Mouse (Mus musculus) heart, adult 2 months (tissue): ENCODE measurements around the gene Brd2. TPM values are rescaled to one million over a fixed set of nuclear protein-coding genes. Genes with fewer than 3 reads are reported as not detected.
A peak's percentile ranks its signal among the peaks of the same experiment; 100 is the strongest.

Experiments used
- DNase-seq, 2 experiments: peaks; one replicate each; pipeline ENCODE4 v3.0.0; 2021
- H3K27ac ChIP-seq: fragments of 200-600 bp; 2 replicates; pipeline ENCODE4 v1.8.1; 2022
- H3K27me3 ChIP-seq: fragments of 200-500 bp; 2 replicates; pipeline ENCODE4 v1.6.1; 2012; ENCODE audit warnings: mild to moderate bottlenecking, low read length, inconsistent platforms, mixed read lengths; ENCODE audit not compliant: control insufficient read depth, insufficient read depth
- H3K36me3 ChIP-seq: fragments of 200-500 bp; 2 replicates; pipeline ENCODE4 v1.6.1; 2012; ENCODE audit warnings: low read length, inconsistent platforms; ENCODE audit not compliant: control insufficient read depth, insufficient read depth
- H3K4me1 ChIP-seq: fragments of 200-500 bp; 2 replicates; pipeline ENCODE4 v1.6.1; 2011; ENCODE audit warnings: low read length; ENCODE audit not compliant: control insufficient read depth, insufficient read depth
- H3K4me3 ChIP-seq: fragments of 200-600 bp; 2 replicates; pipeline ENCODE4 v1.8.1; 2022
- H3K79me2 ChIP-seq: fragments of 200-500 bp; replicated peaks from 2 replicates; pipeline ENCODE4 v1.6.1; 2012; ENCODE audit warnings: mild to moderate bottlenecking, inconsistent platforms, low read length, moderate library complexity, mixed read lengths; ENCODE audit not compliant: control insufficient read depth, insufficient read depth
- H3K9ac ChIP-seq: fragments of 200-500 bp; 2 replicates; pipeline ENCODE4 v1.6.1; 2012; ENCODE audit warnings: low read depth, mild to moderate bottlenecking, control low read depth, inconsistent platforms, low read length, mixed read lengths
- CTCF ChIP-seq: fragments of 200-600 bp; IDR thresholded peaks from 2 replicates; pipeline ENCODE4 v1.8.1; 2022; ENCODE audit warnings: antibody characterized with exemption, mild to moderate bottlenecking, moderate library complexity
- EP300 ChIP-seq: fragments of 200-500 bp; IDR thresholded peaks from 2 replicates; pipeline ENCODE4 v1.6.1; 2011; ENCODE audit warnings: low read depth, low read length, control low read depth; ENCODE audit not compliant: insufficient read depth
- POLR2A ChIP-seq: fragments of 200-500 bp; IDR thresholded peaks from 2 replicates; pipeline ENCODE4 v1.6.1; 2011; ENCODE audit warnings: mild to moderate bottlenecking, low read depth, low read length, control low read depth; ENCODE audit not compliant: insufficient read depth
- WGBS: fragments of 180-500 bp; shearing (Covaris S2); methylation state at CpG from one replicate; pipeline ENCODE4 v1.1.7; 2018; 5-methylcytosine and 5-hydroxymethylcytosine counted together
- intact Hi-C: fragments of 180-260 bp; cut with DNase I; formaldehyde crosslinking; loops from one replicate; pipeline ENCODE4 v1.15.1; 2025
- polyA plus RNA-seq: library from polyadenylated mRNA; depleted of rRNA; stranded (reverse); fragments of >200 nt; gene quantifications from 2 replicates; pipeline ENCODE4 v1.2.3, GENCODE M21; 2012
- total RNA-seq, 2 experiments: library from RNA; stranded (reverse); gene quantifications; 2 replicates each; pipeline ENCODE4 v1.2.3; 2021

Gene Brd2
- total and polyA plus RNA-seq, 3 experiments = 67.6 to 78.9 (median 71.1) TPM

GRCm38 (mm10) chr17:34106555-34106954, 15.9 kb downstream of the Brd2 start:
- TF ChIP-seq POLR2A (no peak), EP300 (no peak), CTCF (no peak)
- DNase-seq = no peak
- 88% methylated on average over 7 of the region's 7 CpGs for WGBS
- peaks cover 3% of the 10 kb centered on the region for H3K36me3 ChIP-seq
- H3K9ac ChIP-seq = no peak overlapping the region
- no peaks in the 10 kb centered on the region for H3K27me3 ChIP-seq
- no peak overlapping the region for H3K27ac ChIP-seq
- H3K4me1 ChIP-seq = peaks cover 3% of the 10 kb centered on the region; the same call in 1 of the 2 replicates
- no peak overlapping the region for H3K4me3 ChIP-seq
- intact Hi-C loops = loop anchor here (10.0 kb wide), 1 partner anchor 128 kb away; the partner anchor contains the start of gene H2-Ob
- H3K79me2 ChIP-seq = no peaks in the 10 kb centered on the region

- TF ChIP-seq CTCF (no peak), POLR2A (no peak), EP300 (no peak)
- no peaks in the 10 kb centered on the region for H3K79me2 ChIP-seq
- intact Hi-C loops = loop anchor here (10.0 kb wide), 1 partner anchor 130 kb away; the partner anchor contains the start of gene H2-Ob
- H3K9ac ChIP-seq = no peak overlapping the region
- 76% methylated on average over 9 of the region's 9 CpGs for WGBS
- H3K27ac ChIP-seq = no peak overlapping the region
- DNase-seq = no peak
- H3K36me3 ChIP-seq = no peaks in the 10 kb centered on the region
- H3K27me3 ChIP-seq = no peaks in the 10 kb centered on the region
- no peak overlapping the region for H3K4me3 ChIP-seq
- H3K4me1 ChIP-seq = peaks cover 3% of the 10 kb centered on the region; the same call in 1 of the 2 replicates
These were observed 17.6 kb downstream of the Brd2 start for GRCm38 (mm10) chr17:34104804-34105203.

- WGBS = 49% methylated on average over 6 of the region's 6 CpGs
- Histone ChIP-seq H3K27me3 (no peaks in the 10 kb centered on the region), H3K27ac (no peak overlapping the region; the same call in 1 of the 2 replicates), H3K9ac (no peak overlapping the region), H3K79me2 (no peaks in the 10 kb centered on the region), H3K4me3 (no peak overlapping the region), H3K4me1 (peaks cover 3% of the 10 kb centered on the region; the same call in 1 of the 2 replicates), H3K36me3 (no peaks in the 10 kb centered on the region)
- TF ChIP-seq POLR2A (no peak), CTCF (no peak), EP300 (no peak)
- no peak for DNase-seq
- intact Hi-C loops = loop anchor here (2.0 to 10.0 kb wide), 2 partner anchors 16 to 132 kb away; partner anchors contain the start of genes H2-DMa and H2-Ob
These were observed 19.6 kb downstream of the Brd2 start for GRCm38 (mm10) chr17:34102831-34103230.

DNA sequence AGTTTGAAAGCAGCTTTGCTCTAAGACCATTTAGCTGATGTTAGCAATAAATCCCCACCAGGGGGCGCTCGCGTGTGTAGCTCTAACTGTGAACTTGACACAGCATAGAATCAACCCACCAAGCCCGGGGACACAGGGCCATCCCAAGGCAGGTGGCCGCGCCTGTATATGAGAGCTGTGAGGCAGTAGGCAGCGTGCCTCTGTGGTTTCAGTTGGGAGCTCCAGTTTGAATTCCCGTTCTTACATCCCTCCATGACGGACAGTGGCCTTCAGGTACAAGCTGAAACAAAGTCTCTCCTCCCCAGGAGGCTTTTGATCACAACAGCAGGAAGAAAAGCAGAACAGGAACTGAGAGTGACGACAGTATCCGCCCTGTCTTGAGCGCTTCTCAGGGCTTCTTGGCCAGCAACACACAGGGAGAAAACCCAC, 20.8 kb downstream of the Brd2 start:
- intact Hi-C loops = loop anchor here (1.0 to 10.0 kb wide), 4 partner anchors 17 to 133 kb away; partner anchors contain the start of genes H2-DMa and H2-Ob
- no peaks in the 10 kb centered on the region for H3K27me3 ChIP-seq
- WGBS = 3% methylated on average over 12 of the region's 12 CpGs
- H3K4me3 ChIP-seq = peak overlapping the region; percentile 36; the same call in 1 of the 2 replicates
- H3K27ac ChIP-seq = peak overlapping the region; percentile 47; the same call in 1 of the 2 replicates
- peak overlapping the region; percentile 39; the same call in 1 of the 2 replicates for H3K9ac ChIP-seq
- H3K36me3 ChIP-seq = no peaks in the 10 kb centered on the region
- no peaks in the 10 kb centered on the region for H3K79me2 ChIP-seq
- peaks cover 3% of the 10 kb centered on the region; the same call in 1 of the 2 replicates for H3K4me1 ChIP-seq
- DNase-seq = peak; percentile 90 to 92
- TF ChIP-seq EP300 = peak; percentile 57; the same call in 1 of the 2 replicates
- TF ChIP-seq CTCF = peak; percentile 97
- TF ChIP-seq POLR2A = no peak

GRCm38 (mm10) chr17:34101185-34101584, 21.2 kb downstream of the Brd2 start:
- H3K9ac ChIP-seq = no peak overlapping the region
- no peak overlapping the region for H3K27ac ChIP-seq
- H3K36me3 ChIP-seq = no peaks in the 10 kb centered on the region
- intact Hi-C loops = loop anchor here (1.0 to 10.0 kb wide), 3 partner anchors 34 to 134 kb away; partner anchors contain the start of gene H2-Ob
- WGBS = 26% methylated on average over 5 of the region's 5 CpGs
- no peak for DNase-seq
- peaks cover 3% of the 10 kb centered on the region; the same call in 1 of the 2 replicates for H3K4me1 ChIP-seq
- H3K79me2 ChIP-seq = no peaks in the 10 kb centered on the region
- TF ChIP-seq POLR2A = no peak
- TF ChIP-seq CTCF = no peak
- no peak for TF ChIP-seq EP300
- H3K27me3 ChIP-seq = no peaks in the 10 kb centered on the region
- no peak overlapping the region for H3K4me3 ChIP-seq

GRCm38 (mm10) chr17:34099531-34099930, 22.9 kb downstream of the Brd2 start:
- peaks cover 3% of the 10 kb centered on the region; the same call in 1 of the 2 replicates for H3K4me1 ChIP-seq
- no peak overlapping the region for H3K27ac ChIP-seq
- H3K4me3 ChIP-seq = no peak overlapping the region
- H3K9ac ChIP-seq = no peak overlapping the region
- intact Hi-C loops = loop anchor here (10.0 kb wide), 1 partner anchor 245 kb away; no protein-coding TSS in a partner anchor
- H3K79me2 ChIP-seq = no peaks in the 10 kb centered on the region
- no peak for DNase-seq
- TF ChIP-seq CTCF (no peak), POLR2A (no peak), EP300 (no peak)
- 64% methylated on average over 5 of the region's 5 CpGs for WGBS
- H3K27me3 ChIP-seq = no peaks in the 10 kb centered on the region
- no peaks in the 10 kb centered on the region for H3K36me3 ChIP-seq
